In the genomic region with DNA sequence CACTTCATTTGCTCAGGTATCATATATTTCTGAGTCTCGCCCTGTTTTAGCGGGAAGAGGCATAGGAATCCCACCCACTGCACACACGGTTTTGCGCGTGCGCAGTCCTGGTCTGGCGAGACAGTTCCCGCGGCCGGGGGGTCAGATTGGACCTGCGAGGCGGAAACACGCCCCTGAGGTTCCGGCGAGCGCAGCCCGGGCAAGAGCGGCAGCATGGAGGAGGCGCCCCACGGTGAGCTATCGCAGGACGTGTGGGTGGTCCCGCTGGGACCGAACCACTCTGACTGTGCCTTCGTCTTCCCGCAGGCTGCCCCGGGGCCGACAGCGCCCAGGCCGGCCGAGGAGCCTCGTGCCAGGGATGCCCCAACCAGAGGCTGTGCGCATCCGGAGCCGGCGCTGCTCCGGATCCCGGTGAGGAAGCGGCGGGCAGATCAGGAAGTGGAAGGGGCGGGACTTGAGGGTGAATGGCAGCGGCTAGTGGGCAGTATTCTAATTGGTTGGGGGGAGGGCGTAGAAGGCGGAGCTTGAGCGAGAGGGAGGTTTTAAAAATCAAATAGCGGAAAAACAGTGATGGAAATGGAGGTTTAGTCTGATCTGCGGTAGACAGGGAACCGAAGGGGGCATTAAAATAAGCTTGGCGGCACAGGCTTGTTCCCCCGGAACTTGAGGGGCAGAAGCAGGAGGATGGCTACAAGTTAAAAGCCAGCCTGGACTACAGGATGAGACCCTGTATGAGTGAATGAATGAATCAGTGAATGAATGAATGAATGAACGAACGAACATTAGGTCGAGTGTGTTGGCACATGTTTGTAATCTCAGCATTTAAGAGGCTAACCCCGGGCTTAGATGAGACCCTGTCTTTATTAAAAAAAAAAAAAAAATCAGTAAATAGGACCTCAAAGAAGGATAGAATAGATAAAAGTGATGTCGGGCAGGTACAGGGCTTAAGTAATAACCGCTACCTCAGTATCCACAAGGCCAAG, we compare ENCODE assay signal across 8 mouse cellular contexts. TPM values are rescaled to one million over a fixed set of nuclear protein-coding genes. Genes with fewer than 3 reads are reported as not detected.
DNase-seq lines count a peak whose midpoint lies in the region; ATAC-seq and TF ChIP-seq lines count a peak whose summit lies in the region.

A gene (plus strand): TSS at position 185 of the 983 bp plus-strand sequence.

- 2% methylated on average over 56 of the region's 56 CpGs for WGBS in cerebellum, adult 2 months
- WGBS in lung, embryonic 16.5 days = 3% methylated on average over 56 of the region's 56 CpGs

- ATAC-seq in hematopoietic stem cell, adult 5-6 weeks (replicated peaks in 1 of 2; ENCODE audit: insufficient read depth in 1 of 2, low FRiP score in 2 of 2, low TSS enrichment in 1 of 2, low read depth in 1 of 2, poor library complexity in 2 of 2, severe bottlenecking in 2 of 2) = peak; percentile 97 to 98
- ATAC-seq in lung, embryonic 16.5 days (ENCODE audit: low read depth) = peak; percentile 98

- peak; percentile 96 for DNase-seq in MEL (ENCODE audit: low read depth, low spot score)
- peak; percentile 95 to 98 for DNase-seq in cerebellum, adult 2 months
- DNase-seq in forelimb bud, embryonic 11.5 days (ENCODE audit: low read depth, low spot score) = peak; percentile 95
- DNase-seq in layer of hippocampus, adult 9-10 months (ENCODE audit: low spot score) = peak; percentile 85
- peak; percentile 89 for DNase-seq in ovary, postnatal 10 days (ENCODE audit: low spot score)
- peak; percentile 82 to 86 for DNase-seq in thymus, postnatal 10 days (ENCODE audit: low spot score in 2 of 2)

- peak within 1 kb of the TSS; percentile 67 to 85 for H3K4me3 ChIP-seq in MEL (ENCODE audit: control insufficient read depth in 1 of 2, insufficient read depth in 1 of 2, low read depth in 2 of 2, low read length in 2 of 2)
- peak within 1 kb of the TSS; percentile 74 for H3K4me3 ChIP-seq in cerebellum, adult 2 months (replicated peaks; ENCODE audit: insufficient read depth, low read depth, low read length)
- H3K4me3 ChIP-seq in lung, embryonic 16.5 days (ENCODE audit: low read length) = peak within 1 kb of the TSS; percentile 83

- H3K27me3 ChIP-seq in MEL (ENCODE audit: control insufficient read depth in 1 of 2, insufficient read depth in 2 of 2, low read length in 2 of 2) = peaks cover 0 to 4% of the 10 kb centered on the region in 2 experiments; a peak in 2 of 4 replicates
- no peaks in the 10 kb centered on the region for H3K27me3 ChIP-seq in cerebellum, adult 2 months (ENCODE audit: control insufficient read depth, insufficient read depth, low read length)
- no peaks in the 10 kb centered on the region for H3K27me3 ChIP-seq in lung, embryonic 16.5 days (ENCODE audit: control insufficient read depth, insufficient read depth, low read depth, low read length)

- TF ChIP-seq CTCF in MEL (IDR thresholded peaks at IDR 0.05 in 2 of 3, conservative IDR thresholded peaks at IDR 0.05 in 1 of 3; ENCODE audit: control insufficient read depth in 1 of 3, insufficient read depth in 1 of 3, low read depth in 2 of 3, low read length in 3 of 3, poor library complexity in 1 of 3, severe bottlenecking in 1 of 3) = no peak
- TF ChIP-seq CTCF in cerebellum, adult 2 months (IDR thresholded peaks at IDR 0.05; ENCODE audit: borderline replicate concordance, insufficient read depth, low read depth, low read length) = no peak

- H3K27ac ChIP-seq in MEL (ENCODE audit: control insufficient read depth, low read depth, low read length) = peak within 1 kb of the TSS; percentile 85
- H3K27ac ChIP-seq in cerebellum, adult 2 months (ENCODE audit: insufficient read depth, low read length) = peak within 1 kb of the TSS; percentile 68
- peak within 1 kb of the TSS; percentile 97 for H3K27ac ChIP-seq in lung, embryonic 16.5 days (ENCODE audit: low read length)

- H3K4me1 ChIP-seq in MEL (ENCODE audit: control insufficient read depth in 1 of 2, insufficient read depth in 2 of 2, low read length in 2 of 2) = peaks cover 0 to 11% of the 10 kb centered on the region in 2 experiments; a peak in 2 of 4 replicates
- H3K4me1 ChIP-seq in cerebellum, adult 2 months (ENCODE audit: control insufficient read depth, insufficient read depth, low read length) = peaks cover 7% of the 10 kb centered on the region
- peaks cover 4% of the 10 kb centered on the region for H3K4me1 ChIP-seq in lung, embryonic 16.5 days (replicated peaks; ENCODE audit: control insufficient read depth, insufficient read depth, low read length)

- no peak for TF ChIP-seq RAD21 in MEL (IDR thresholded peaks at IDR 0.05; ENCODE audit: low read depth, low read length)

- H3K9ac ChIP-seq in MEL (ENCODE audit: control insufficient read depth, low read depth, low read length, poor library complexity, severe bottlenecking) = peak within 1 kb of the TSS; percentile 89
- H3K9ac ChIP-seq in lung, embryonic 16.5 days (ENCODE audit: low read length) = peak within 1 kb of the TSS; percentile 81

- peaks cover 4% of the 10 kb centered on the region for H3K79me2 ChIP-seq in MEL (ENCODE audit: control insufficient read depth, insufficient read depth, low read length, poor library complexity)

- H3K36me3 ChIP-seq in MEL (ENCODE audit: control insufficient read depth in 1 of 2, insufficient read depth in 2 of 2, low read length in 2 of 2) = peaks cover 0 to 6% of the 10 kb centered on the region in 2 experiments; a peak in 2 of 4 replicates
- H3K36me3 ChIP-seq in lung, embryonic 16.5 days (ENCODE audit: control insufficient read depth, insufficient read depth, low read length) = peaks cover 26% of the 10 kb centered on the region

- no peaks in the 10 kb centered on the region for H3K9me3 ChIP-seq in MEL (replicated peaks; ENCODE audit: insufficient read depth, low read length)
- no peaks in the 10 kb centered on the region for H3K9me3 ChIP-seq in lung, embryonic 16.5 days (ENCODE audit: control insufficient read depth, low read length)

- TF ChIP-seq EP300 in MEL (IDR thresholded peaks at IDR 0.05; ENCODE audit: low read depth in 1 of 2, low read length in 2 of 2) = no peak; a peak in 1 of 4 replicates

- peak within 1 kb of the TSS; percentile 72 for H3K4me2 ChIP-seq in lung, embryonic 16.5 days (ENCODE audit: low read depth, low read length)

- peak; percentile 97 to 98 for TF ChIP-seq POLR2A in MEL (IDR thresholded peaks at IDR 0.05; ENCODE audit: control insufficient read depth in 1 of 2, insufficient read depth in 1 of 2, low read depth in 1 of 2, low read length in 2 of 2, poor library complexity in 1 of 2)
- peak; percentile 94 for TF ChIP-seq POLR2A in cerebellum, adult 2 months (IDR thresholded peaks at IDR 0.05; ENCODE audit: borderline replicate concordance, insufficient read depth, low read length)

TF ChIP-seq in MEL, 35 proteins besides CTCF, POLR2A, EP300 and RAD21 (continues in another document):
- TF ChIP-seq SIN3A (IDR thresholded peaks at IDR 0.05; ENCODE audit: low read length) = peak; percentile 82
- TF ChIP-seq CHD2 (IDR thresholded peaks at IDR 0.05; ENCODE audit: low read length) = no peak
- no peak for TF ChIP-seq MAZ (IDR thresholded peaks at IDR 0.05; ENCODE audit: low read depth, low read length)
- TF ChIP-seq RCOR1 (IDR thresholded peaks at IDR 0.05; ENCODE audit: low read depth, low read length) = no peak
- TF ChIP-seq POLR2AphosphoS2 (IDR thresholded peaks at IDR 0.05; ENCODE audit: low read length) = peak; percentile 91
- TF ChIP-seq MEF2A (IDR thresholded peaks at IDR 0.05; ENCODE audit: extremely low read depth, insufficient replicate concordance, low read depth, low read length, poor library complexity, severe bottlenecking) = no peak
- no peak for TF ChIP-seq JUND (IDR thresholded peaks at IDR 0.05; ENCODE audit: low read depth, low read length)
- no peak for TF ChIP-seq ZC3H11A (IDR thresholded peaks at IDR 0.05; ENCODE audit: low read depth, low read length)
- peak; percentile 19; the same call in 1 of the 2 replicates for TF ChIP-seq E2F4 (IDR thresholded peaks at IDR 0.05; ENCODE audit: borderline replicate concordance, low read depth, low read length)
- no peak for TF ChIP-seq ZNF384 (IDR thresholded peaks at IDR 0.05; ENCODE audit: low read depth, low read length)
- no peak for TF ChIP-seq ETS1 (IDR thresholded peaks at IDR 0.05; ENCODE audit: low read depth, low read length)
- no peak for TF ChIP-seq BHLHE40 (IDR thresholded peaks at IDR 0.05; ENCODE audit: borderline replicate concordance, low read depth, low read length)
- peak; percentile 73; the same call in 1 of the 2 replicates for TF ChIP-seq MAX (IDR thresholded peaks at IDR 0.05; ENCODE audit: low read length)
- no peak for TF ChIP-seq UBTF (IDR thresholded peaks at IDR 0.05; ENCODE audit: borderline replicate concordance, insufficient read depth, low read depth, low read length)
- TF ChIP-seq NRF1 (IDR thresholded peaks at IDR 0.05; ENCODE audit: insufficient read depth, low read depth, low read length, poor library complexity, severe bottlenecking) = peak; percentile 72
- TF ChIP-seq HCFC1 (IDR thresholded peaks at IDR 0.05; ENCODE audit: low read depth, low read length) = peak; percentile 77
- TF ChIP-seq NELFE (IDR thresholded peaks at IDR 0.05; ENCODE audit: low read depth, low read length) = peak; percentile 92
- no peak for TF ChIP-seq SMC3 (IDR thresholded peaks at IDR 0.05; ENCODE audit: low read depth, low read length)
- no peak for TF ChIP-seq KAT2A (conservative IDR thresholded peaks at IDR 0.05; ENCODE audit: low read depth, low read length)
- no peak; the same call in 1 of the 2 replicates for TF ChIP-seq TCF12 (IDR thresholded peaks at IDR 0.05; ENCODE audit: low read depth, low read length)
- TF ChIP-seq POLR2AphosphoS5 (IDR thresholded peaks at IDR 0.05; ENCODE audit: borderline replicate concordance, low read depth, low read length) = no peak
- TF ChIP-seq CHD1 (IDR thresholded peaks at IDR 0.05; ENCODE audit: low read depth, low read length) = no peak
- TF ChIP-seq GATA1 (IDR thresholded peaks at IDR 0.05; ENCODE audit: low read depth, low read length) = no peak
- no peak for TF ChIP-seq MYB (IDR thresholded peaks at IDR 0.05; ENCODE audit: low read depth, low read length)
- peak; percentile 42 for TF ChIP-seq TBP (IDR thresholded peaks at IDR 0.05; ENCODE audit: low read depth, low read length)
- TF ChIP-seq MYC (IDR thresholded peaks at IDR 0.05; ENCODE audit: low read depth, low read length) = peak; percentile 81; the same call in 1 of the 2 replicates
- TF ChIP-seq ZMIZ1 (IDR thresholded peaks at IDR 0.05; ENCODE audit: low read depth, low read length) = peak; percentile 81; the same call in 1 of the 2 replicates

RNA-seq across cellular contexts. Expression of the gene that starts here (rescaled TPM):
- total RNA-seq in MEL (2012; rRNA removed) = 57.7 and 58.4 TPM in 2 replicates
- 10 to 100 TPM in 1 of 2 experiments, not detected in 1; 75.0 TPM for polyA plus RNA-seq in MEL (2012; ENCODE audit: insufficient read depth in 1 of 2, insufficient read length in 2 of 2, low read depth in 1 of 2, low replicate concordance in 2 of 2, missing spikeins in 1 of 2)
- 30.0 and 30.8 TPM in 2 replicates for polyA plus RNA-seq in cerebellum, adult 2 months (2012; rRNA removed)
- 35.9 and 42.6 TPM in 2 replicates for total RNA-seq in hematopoietic stem cell, adult 5-6 weeks (2017)
- polyA plus RNA-seq in lung, embryonic 16.5 days (2015; fragmentation: Nextera tagmentation; extraction: Ambion mirVana) = 59.7 and 59.9 TPM in 2 replicates

Comparison
In these comparisons a context has a peak if more than half of its experiments do, and no peak if none do; other contexts are left out.
1. Peak in every context shown above with its lines: DNase-seq, ATAC-seq, H3K4me3 ChIP-seq and H3K27ac ChIP-seq.